Mouse (Mus musculus): ENCODE data around the gene Arl8b. TPM values are rescaled to one million over a fixed set of nuclear protein-coding genes. Genes with fewer than 3 reads are reported as not detected.

Gene Arl8b
- polyA plus RNA-seq, 1 experiment from 2014 or later, result 78.7 TPM

DNA sequence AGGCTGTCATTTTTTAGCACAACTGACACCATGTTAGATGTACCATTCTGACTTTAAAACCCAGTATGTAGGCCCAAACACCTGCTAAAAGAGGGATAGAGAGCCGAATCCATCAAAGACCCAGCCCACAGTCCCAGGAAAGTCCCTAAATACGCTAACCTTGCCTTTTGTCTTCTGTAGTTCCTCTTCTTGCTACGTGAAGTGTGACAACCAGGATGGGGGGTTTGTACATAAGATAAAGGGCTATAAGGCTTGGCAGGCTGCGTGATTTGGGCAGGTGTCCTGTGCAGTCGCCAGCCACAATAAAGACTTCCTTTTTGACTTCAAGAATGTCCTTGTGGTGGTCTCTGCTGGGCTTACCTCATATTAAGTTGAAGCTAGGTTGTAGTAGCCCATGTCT, 4.5 kb upstream of the Arl8b start:
- 74% methylated on average over 5 of the region's 5 CpGs for WGBS
- Histone ChIP-seq H3K27me3 (replicated peaks; ENCODE audit: control insufficient read depth, insufficient read depth, low read length) (no peaks in the 10 kb centered on the region), H3K4me1 (ENCODE audit: control insufficient read depth, insufficient read depth, low read length) (no peaks in the 10 kb centered on the region; the same call in 1 of the 2 replicates), H3K27ac (replicated peaks; ENCODE audit: low read depth, low read length) (no peak overlapping the region), H3K4me3 (ENCODE audit: low read depth, low read length) (no peak overlapping the region), H3K9me3 (ENCODE audit: control insufficient read depth, low read length) (no peaks in the 10 kb centered on the region), H3K9ac (ENCODE audit: low read depth, low read length) (no peak overlapping the region), H3K4me2 (ENCODE audit: low read depth, low read length) (no peak overlapping the region), H3K36me3 (ENCODE audit: control insufficient read depth, insufficient read depth, low read length) (no peaks in the 10 kb centered on the region)
- DNase-seq (ENCODE audit: low spot score) (no peak), ATAC-seq (ENCODE audit: low read depth) (no peak)

DNA sequence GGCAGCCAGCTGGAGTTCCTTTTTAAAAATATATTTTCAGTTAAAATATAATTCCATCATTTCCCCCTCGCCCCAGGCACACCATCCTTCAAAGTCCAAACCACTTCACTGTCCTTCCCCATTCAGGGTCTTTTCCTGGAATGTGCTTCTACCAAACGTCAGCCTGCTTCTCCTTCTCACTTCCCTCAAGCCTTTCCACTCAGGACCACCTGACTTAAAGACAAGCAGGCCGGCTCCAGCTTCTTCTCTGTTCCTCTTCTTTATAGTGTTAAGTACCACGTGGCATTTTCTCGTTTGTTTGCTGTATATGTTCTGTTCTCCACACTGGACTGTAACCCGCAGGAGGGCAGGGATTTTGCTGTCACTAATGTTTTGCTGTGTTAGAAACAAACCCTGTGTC, 1.0 kb upstream of the Arl8b start:
- Histone ChIP-seq H3K4me3 (ENCODE audit: low read depth, low read length) (no peak overlapping the region), H3K4me1 (ENCODE audit: control insufficient read depth, insufficient read depth, low read length) (peaks cover 10% of the 10 kb centered on the region), H3K9me3 (ENCODE audit: control insufficient read depth, low read length) (no peaks in the 10 kb centered on the region), H3K27me3 (replicated peaks; ENCODE audit: control insufficient read depth, insufficient read depth, low read length) (no peaks in the 10 kb centered on the region), H3K9ac (ENCODE audit: low read depth, low read length) (no peak overlapping the region), H3K27ac (replicated peaks; ENCODE audit: low read depth, low read length) (no peak overlapping the region), H3K36me3 (ENCODE audit: control insufficient read depth, insufficient read depth, low read length) (no peaks in the 10 kb centered on the region), H3K4me2 (ENCODE audit: low read depth, low read length) (no peak overlapping the region)
- no peak for DNase-seq (ENCODE audit: low spot score)
- no peak for ATAC-seq (ENCODE audit: low read depth)
- 62% methylated on average over 6 of the region's 6 CpGs for WGBS

DNA sequence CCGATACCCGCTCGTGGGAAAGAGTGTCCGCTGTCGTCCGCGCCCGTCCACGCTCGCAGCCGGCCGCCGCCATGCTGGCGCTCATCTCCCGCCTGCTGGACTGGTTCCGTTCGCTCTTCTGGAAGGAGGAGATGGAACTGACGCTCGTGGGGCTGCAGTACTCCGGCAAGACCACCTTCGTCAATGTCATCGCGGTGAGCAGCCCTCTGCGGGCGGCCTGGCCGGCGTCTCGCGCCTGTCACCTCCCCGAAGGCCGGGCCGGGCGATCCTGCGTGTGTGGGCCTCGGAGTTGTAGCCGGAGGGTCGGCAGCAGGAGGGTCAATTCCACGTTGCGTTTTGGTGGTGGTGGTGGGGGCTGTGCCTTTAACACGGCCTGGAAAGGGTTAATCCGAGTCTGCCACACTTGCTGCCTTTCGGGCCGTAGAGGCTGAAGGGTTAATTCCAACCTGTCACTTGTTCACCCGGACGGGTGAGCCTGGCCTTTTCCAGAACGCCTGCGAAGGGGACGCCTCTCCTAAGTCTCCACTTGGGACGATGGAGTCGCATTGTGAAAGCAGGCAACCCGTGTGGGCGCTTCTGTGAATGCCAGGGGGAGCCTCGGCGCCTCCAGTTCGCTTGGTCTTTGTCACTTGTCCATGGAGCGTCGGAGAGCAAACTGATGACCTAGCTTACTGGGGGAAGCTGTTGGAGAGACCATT, 434 bp downstream of the Arl8b start:
- ATAC-seq (ENCODE audit: low read depth) (peak; percentile 62), DNase-seq (ENCODE audit: low spot score) (peak; percentile 36)
- Histone ChIP-seq H3K4me1 (ENCODE audit: control insufficient read depth, insufficient read depth, low read length) (peaks cover 10% of the 10 kb centered on the region), H3K36me3 (ENCODE audit: control insufficient read depth, insufficient read depth, low read length) (no peaks in the 10 kb centered on the region), H3K4me2 (ENCODE audit: low read depth, low read length) (peak overlapping the region; percentile 69), H3K27me3 (replicated peaks; ENCODE audit: control insufficient read depth, insufficient read depth, low read length) (no peaks in the 10 kb centered on the region), H3K4me3 (ENCODE audit: low read depth, low read length) (peak overlapping the region; percentile 85), H3K9me3 (ENCODE audit: control insufficient read depth, low read length) (no peaks in the 10 kb centered on the region), H3K27ac (replicated peaks; ENCODE audit: low read depth, low read length) (peak overlapping the region; percentile 87), H3K9ac (ENCODE audit: low read depth, low read length) (peak overlapping the region; percentile 97)
- 1% methylated on average over 37 of the region's 57 CpGs for WGBS

DNA sequence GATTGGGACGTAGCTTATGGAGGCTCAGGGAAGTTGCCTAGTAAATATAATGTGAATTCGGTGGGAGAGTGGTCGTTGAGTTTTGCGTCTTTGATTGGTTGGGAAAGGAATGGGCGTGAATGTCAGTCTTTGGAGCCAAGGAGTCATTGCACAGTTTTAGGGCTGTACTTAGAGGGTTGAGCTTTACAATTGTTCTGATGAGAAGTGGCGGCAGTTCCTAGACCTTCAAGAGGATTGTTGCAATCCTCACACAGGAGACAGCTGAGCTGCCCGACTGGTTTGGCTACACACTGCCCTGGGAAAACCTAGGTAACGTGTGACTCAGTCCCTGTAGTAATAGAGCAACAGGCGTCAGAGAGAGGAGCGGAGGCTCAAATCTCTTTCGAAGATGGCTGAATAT, 1.2 kb downstream of the Arl8b start:
- peak; percentile 51; the same call in 1 of the 2 replicates for ATAC-seq (ENCODE audit: low read depth)

DNA sequence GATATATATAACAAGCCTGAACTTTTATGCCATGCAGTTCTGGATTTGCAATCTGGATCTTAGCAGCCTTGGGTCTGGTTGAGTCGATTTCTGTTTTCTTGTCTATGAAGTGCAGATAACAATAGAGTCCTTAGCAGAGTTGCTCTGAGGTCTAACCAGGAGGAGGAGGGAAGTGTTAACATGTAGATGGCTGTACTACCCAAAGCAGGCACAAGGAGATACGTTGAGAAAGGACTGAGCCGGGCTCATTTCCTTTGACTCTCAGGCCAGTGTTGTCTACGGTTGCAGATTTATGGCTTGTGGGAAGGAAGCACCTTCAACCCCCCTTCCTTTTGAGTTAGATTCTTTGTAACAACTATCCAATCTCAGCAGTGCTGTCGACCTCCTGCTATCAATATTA, 1.9 kb downstream of the Arl8b start:
- Histone ChIP-seq H3K4me1 (ENCODE audit: control insufficient read depth, insufficient read depth, low read length) (peaks cover 10% of the 10 kb centered on the region), H3K9ac (ENCODE audit: low read depth, low read length) (peak overlapping the region; percentile 97; the same call in 1 of the 2 replicates), H3K27ac (replicated peaks; ENCODE audit: low read depth, low read length) (no peak overlapping the region), H3K9me3 (ENCODE audit: control insufficient read depth, low read length) (no peaks in the 10 kb centered on the region), H3K4me2 (ENCODE audit: low read depth, low read length) (peak overlapping the region; percentile 69), H3K36me3 (ENCODE audit: control insufficient read depth, insufficient read depth, low read length) (no peaks in the 10 kb centered on the region), H3K4me3 (ENCODE audit: low read depth, low read length) (peak overlapping the region; percentile 85; the same call in 1 of the 2 replicates), H3K27me3 (replicated peaks; ENCODE audit: control insufficient read depth, insufficient read depth, low read length) (no peaks in the 10 kb centered on the region)
- ATAC-seq (ENCODE audit: low read depth) (no peak), DNase-seq (ENCODE audit: low spot score) (no peak)
- 72% methylated on average over 5 of the region's 5 CpGs for WGBS

More for the DNA sequence above, 1.2 kb downstream of the Arl8b start:
- H3K27ac ChIP-seq (replicated peaks; ENCODE audit: low read depth, low read length), result no peak overlapping the region
- H3K9me3 ChIP-seq (ENCODE audit: control insufficient read depth, low read length), result no peaks in the 10 kb centered on the region
- no peaks in the 10 kb centered on the region for H3K36me3 ChIP-seq (ENCODE audit: control insufficient read depth, insufficient read depth, low read length)
- peak overlapping the region; percentile 85 for H3K4me3 ChIP-seq (ENCODE audit: low read depth, low read length)
- peaks cover 10% of the 10 kb centered on the region for H3K4me1 ChIP-seq (ENCODE audit: control insufficient read depth, insufficient read depth, low read length)
- DNase-seq (ENCODE audit: low spot score), result peak; percentile 66
- H3K27me3 ChIP-seq (replicated peaks; ENCODE audit: control insufficient read depth, insufficient read depth, low read length), result no peaks in the 10 kb centered on the region
- H3K9ac ChIP-seq (ENCODE audit: low read depth, low read length), result peak overlapping the region; percentile 97
- H3K4me2 ChIP-seq (ENCODE audit: low read depth, low read length), result peak overlapping the region; percentile 69
- WGBS, result 32% methylated on average over 11 of the region's 11 CpGs

DNA sequence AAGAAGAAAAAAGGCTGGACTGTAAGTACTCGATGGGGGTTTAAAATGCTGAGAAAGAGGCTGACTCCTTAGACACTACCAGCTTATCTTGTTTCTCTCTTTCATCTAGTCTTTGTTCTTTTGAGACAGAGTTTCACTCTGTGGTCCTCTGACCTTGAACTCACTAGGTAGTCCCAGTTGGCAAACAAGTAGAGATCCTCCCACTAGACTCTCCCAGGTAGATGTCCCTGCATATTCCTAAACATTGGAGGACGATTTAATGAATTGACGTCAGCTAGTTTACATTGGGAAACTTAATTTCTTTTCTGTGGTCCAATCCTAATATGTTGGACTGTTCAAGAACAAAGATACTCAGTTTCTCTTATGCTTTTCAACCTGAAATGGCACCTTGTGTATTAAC, 2.7 kb downstream of the Arl8b start:
- Histone ChIP-seq H3K9ac (ENCODE audit: low read depth, low read length) (no peak overlapping the region), H3K9me3 (ENCODE audit: control insufficient read depth, low read length) (no peaks in the 10 kb centered on the region), H3K4me1 (ENCODE audit: control insufficient read depth, insufficient read depth, low read length) (peaks cover 10% of the 10 kb centered on the region), H3K4me2 (ENCODE audit: low read depth, low read length) (no peak overlapping the region), H3K36me3 (ENCODE audit: control insufficient read depth, insufficient read depth, low read length) (0 out of 2 replicates have a peak, but pooled peaks cover 2% of the 10 kb centered on the region), H3K4me3 (ENCODE audit: low read depth, low read length) (no peak overlapping the region), H3K27ac (replicated peaks; ENCODE audit: low read depth, low read length) (no peak overlapping the region), H3K27me3 (replicated peaks; ENCODE audit: control insufficient read depth, insufficient read depth, low read length) (no peaks in the 10 kb centered on the region)
- WGBS, result 89% methylated on average over 3 of the region's 3 CpGs
- DNase-seq (ENCODE audit: low spot score) (no peak), ATAC-seq (ENCODE audit: low read depth) (no peak)

DNA sequence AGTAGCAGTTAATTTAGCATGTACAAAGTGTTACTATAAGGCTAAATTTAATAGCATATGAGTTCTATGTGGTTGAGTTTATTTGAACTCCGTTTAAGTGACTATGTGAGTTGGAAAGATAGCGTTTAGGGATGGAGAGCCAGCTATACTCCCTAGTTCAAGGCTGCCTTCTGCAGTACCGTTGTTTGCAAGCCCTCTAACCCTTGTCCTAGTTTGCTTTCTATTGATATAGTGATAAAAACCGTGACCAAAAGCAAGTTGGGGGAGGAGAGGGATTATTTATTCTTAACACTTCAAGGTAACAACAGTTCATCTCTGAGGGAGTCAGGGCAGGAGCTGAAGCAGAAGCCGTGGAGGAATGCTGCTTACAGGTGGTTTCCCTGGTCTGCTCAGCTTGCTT, 8.6 kb downstream of the Arl8b start:
- no peak for DNase-seq (ENCODE audit: low spot score)
- H3K36me3 ChIP-seq (ENCODE audit: control insufficient read depth, insufficient read depth, low read length), result 0 out of 2 replicates have a peak, but pooled peaks cover 4% of the 10 kb centered on the region
- H3K27me3 ChIP-seq (replicated peaks; ENCODE audit: control insufficient read depth, insufficient read depth, low read length), result no peaks in the 10 kb centered on the region
- peaks cover 6% of the 10 kb centered on the region; the same call in 1 of the 2 replicates for H3K4me1 ChIP-seq (ENCODE audit: control insufficient read depth, insufficient read depth, low read length)
- no peak for ATAC-seq (ENCODE audit: low read depth)
- no peak overlapping the region for H3K27ac ChIP-seq (replicated peaks; ENCODE audit: low read depth, low read length)
- H3K9ac ChIP-seq (ENCODE audit: low read depth, low read length), result no peak overlapping the region
- H3K9me3 ChIP-seq (ENCODE audit: control insufficient read depth, low read length), result no peaks in the 10 kb centered on the region
- WGBS, result 82% methylated on average over 5 of the region's 5 CpGs
- H3K4me3 ChIP-seq (ENCODE audit: low read depth, low read length), result no peak overlapping the region
- H3K4me2 ChIP-seq (ENCODE audit: low read depth, low read length), result no peak overlapping the region

DNA sequence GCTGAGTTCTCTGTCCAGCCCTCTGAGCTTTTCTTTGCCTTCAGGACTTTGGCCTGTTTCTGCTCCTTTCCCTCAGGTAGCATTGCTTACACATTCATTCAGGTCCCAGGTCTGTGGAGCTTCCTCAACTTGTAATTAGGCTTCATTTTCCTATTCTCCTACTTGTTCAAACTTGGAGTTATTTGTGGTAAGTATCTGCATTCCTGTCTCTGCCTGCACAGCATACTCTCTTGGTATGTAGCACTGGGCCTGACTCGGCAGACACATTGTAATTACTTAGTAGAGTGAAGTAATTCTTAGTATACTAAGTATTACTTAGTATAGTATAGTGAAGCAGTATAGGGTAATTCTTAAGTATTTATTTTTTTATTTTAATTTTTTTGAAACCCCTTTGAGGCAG, 13.0 kb downstream of the Arl8b start:
- 50% methylated on average over 1 of the region's 1 CpGs for WGBS
- DNase-seq (ENCODE audit: low spot score) (peak; percentile 26), ATAC-seq (ENCODE audit: low read depth) (peak; percentile 35; the same call in 1 of the 2 replicates)
- H3K4me1 ChIP-seq (ENCODE audit: control insufficient read depth, insufficient read depth, low read length), result peaks cover 6% of the 10 kb centered on the region; the same call in 1 of the 2 replicates
- no peaks in the 10 kb centered on the region for H3K9me3 ChIP-seq (ENCODE audit: control insufficient read depth, low read length)
- H3K9ac ChIP-seq (ENCODE audit: low read depth, low read length), result no peak overlapping the region
- no peaks in the 10 kb centered on the region for H3K36me3 ChIP-seq (ENCODE audit: control insufficient read depth, insufficient read depth, low read length)
- H3K27ac ChIP-seq (replicated peaks; ENCODE audit: low read depth, low read length), result 0 out of 2 replicates have a peak overlapping the region, but pooled peaks have one; percentile 15
- H3K4me2 ChIP-seq (ENCODE audit: low read depth, low read length), result no peak overlapping the region
- H3K4me3 ChIP-seq (ENCODE audit: low read depth, low read length), result no peak overlapping the region
- no peaks in the 10 kb centered on the region for H3K27me3 ChIP-seq (replicated peaks; ENCODE audit: control insufficient read depth, insufficient read depth, low read length)

DNA sequence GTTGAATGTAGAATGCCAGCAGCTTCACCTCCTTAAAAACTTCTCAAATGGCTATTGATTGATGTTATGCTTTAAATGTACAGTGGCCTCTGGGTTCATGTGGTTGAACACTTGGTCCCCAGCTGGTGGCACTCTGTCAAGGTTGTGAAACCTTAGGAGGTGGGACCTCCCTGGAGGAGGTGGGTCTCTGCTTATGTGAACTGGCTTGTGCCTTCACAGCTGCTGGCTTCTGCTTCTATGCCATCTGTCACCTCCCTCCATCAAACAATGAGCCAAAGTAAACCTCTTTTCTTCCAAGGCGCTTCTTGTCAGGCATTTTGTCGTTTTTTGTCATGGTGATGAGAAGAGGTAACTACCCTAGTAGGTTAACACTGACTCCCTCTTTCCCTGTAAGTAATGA, 13.8 kb downstream of the Arl8b start:
- Histone ChIP-seq H3K9me3 (ENCODE audit: control insufficient read depth, low read length) (no peaks in the 10 kb centered on the region), H3K27me3 (replicated peaks; ENCODE audit: control insufficient read depth, insufficient read depth, low read length) (no peaks in the 10 kb centered on the region), H3K27ac (replicated peaks; ENCODE audit: low read depth, low read length) (no peak overlapping the region), H3K4me3 (ENCODE audit: low read depth, low read length) (no peak overlapping the region), H3K36me3 (ENCODE audit: control insufficient read depth, insufficient read depth, low read length) (no peaks in the 10 kb centered on the region), H3K9ac (ENCODE audit: low read depth, low read length) (no peak overlapping the region), H3K4me1 (ENCODE audit: control insufficient read depth, insufficient read depth, low read length) (peaks cover 6% of the 10 kb centered on the region; the same call in 1 of the 2 replicates), H3K4me2 (ENCODE audit: low read depth, low read length) (no peak overlapping the region)
- 53% methylated on average over 2 of the region's 2 CpGs for WGBS
- ATAC-seq (ENCODE audit: low read depth), result peak; percentile 51; the same call in 1 of the 2 replicates
- peak; percentile 56 for DNase-seq (ENCODE audit: low spot score)
